Comparison of ENCODE assay signal across 8 mouse cellular contexts in the genomic region with DNA sequence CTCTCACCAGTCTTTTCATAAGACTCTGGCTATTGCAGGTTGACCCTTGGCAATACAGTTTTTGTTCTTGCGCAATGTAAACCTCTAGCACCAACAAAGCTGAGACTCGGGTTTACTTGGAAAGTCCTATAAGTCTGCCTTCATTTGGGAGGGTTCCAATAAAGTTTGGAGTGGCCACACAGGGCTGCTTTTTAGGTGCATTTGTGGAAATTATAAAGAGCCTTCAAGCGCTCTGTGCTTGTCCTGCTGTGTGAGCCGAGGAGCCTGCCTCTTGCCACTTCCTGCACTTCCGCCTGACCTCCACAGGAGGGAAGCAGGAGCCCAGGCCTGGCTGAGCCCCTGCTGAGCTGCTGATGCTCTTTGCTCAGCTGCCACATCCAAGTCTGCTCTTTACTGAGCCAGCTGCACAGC. TPM values are rescaled to one million over a fixed set of nuclear protein-coding genes. Genes with fewer than 3 reads are reported as not detected.
DNase-seq lines count a peak whose midpoint lies in the region; ATAC-seq and TF ChIP-seq lines count a peak whose summit lies in the region.

No protein-coding gene starts in this region.

- TF ChIP-seq CTCF in spleen, adult 2 months (IDR thresholded peaks at IDR 0.05; ENCODE audit: extremely low read depth, insufficient read depth, insufficient read length, insufficient replicate concordance), result peak; percentile 37; the same call in 1 of the 2 replicates
- peak; percentile 75 for TF ChIP-seq CTCF in brain, embryonic 14.5 days (IDR thresholded peaks at IDR 0.05; ENCODE audit: borderline replicate concordance, extremely low read depth, insufficient read depth, insufficient read length)
- TF ChIP-seq CTCF in heart, adult 2 months (IDR thresholded peaks at IDR 0.05), result peak; percentile 91
- TF ChIP-seq CTCF in lung, postnatal 0 days (IDR thresholded peaks at IDR 0.05), result peak; percentile 97

- no peak for DNase-seq in spleen, adult 2 months (ENCODE audit: low read depth in 1 of 2, low spot score in 2 of 2)
- DNase-seq in spleen, adult 18-20 months, result no peak
- peak; percentile 72 for DNase-seq in brain, embryonic 14.5 days (ENCODE audit: low read depth)
- peak; percentile 67 to 75 for DNase-seq in heart, adult 2 months
- peak; percentile 73 for DNase-seq in kidney, adult 9 months
- DNase-seq in lung, postnatal 0 days (ENCODE audit: low spot score), result peak; percentile 82
- peak; percentile 72 for DNase-seq in retina, postnatal 1 day
- no peak for DNase-seq in layer of hippocampus, adult 11-12 months (ENCODE audit: low spot score)

- H3K36me3 ChIP-seq in spleen, adult 2 months (ENCODE audit: control insufficient read depth, insufficient read depth, low read length), result peaks cover 2% of the 10 kb centered on the region
- no peaks in the 10 kb centered on the region for H3K36me3 ChIP-seq in heart, adult 2 months (ENCODE audit: control insufficient read depth, insufficient read depth, low read length)
- H3K36me3 ChIP-seq in lung, postnatal 0 days (ENCODE audit: insufficient read depth, low read length), result no peaks in the 10 kb centered on the region

- TF ChIP-seq EP300 in heart, adult 2 months (IDR thresholded peaks at IDR 0.05; ENCODE audit: insufficient read depth, low read depth, low read length), result peak; percentile 81
- TF ChIP-seq EP300 in lung, postnatal 0 days (IDR thresholded peaks at IDR 0.05), result no peak

- H3K27ac ChIP-seq in spleen, adult 2 months (ENCODE audit: insufficient read depth, low read length), result no peak overlapping the region
- no peak overlapping the region for H3K27ac ChIP-seq in heart, adult 2 months
- no peak overlapping the region for H3K27ac ChIP-seq in lung, postnatal 0 days (ENCODE audit: low read length)

- H3K9me3 ChIP-seq in lung, postnatal 0 days (ENCODE audit: low read length), result no peaks in the 10 kb centered on the region

- no peaks in the 10 kb centered on the region for H3K27me3 ChIP-seq in spleen, adult 2 months (ENCODE audit: control insufficient read depth, insufficient read depth, low read length)
- H3K27me3 ChIP-seq in heart, adult 2 months (ENCODE audit: control insufficient read depth, insufficient read depth, low read length), result no peaks in the 10 kb centered on the region
- H3K27me3 ChIP-seq in lung, postnatal 0 days (replicated peaks; ENCODE audit: insufficient read depth, low read length), result no peaks in the 10 kb centered on the region

- H3K4me1 ChIP-seq in spleen, adult 2 months (ENCODE audit: control insufficient read depth, insufficient read depth, insufficient read length), result no peaks in the 10 kb centered on the region
- H3K4me1 ChIP-seq in heart, adult 2 months (ENCODE audit: control insufficient read depth, insufficient read depth, low read length), result no peaks in the 10 kb centered on the region
- H3K4me1 ChIP-seq in lung, postnatal 0 days (ENCODE audit: insufficient read depth, low read depth, low read length), result no peaks in the 10 kb centered on the region

- WGBS in spleen, adult 2 months, result 38% methylated on average over 5 of the region's 5 CpGs
- 35% methylated on average over 5 of the region's 5 CpGs for WGBS in heart, adult 2 months
- WGBS in lung, postnatal 0 days, result 31% methylated on average over 5 of the region's 5 CpGs

- peak; percentile 84 for ATAC-seq in lung, postnatal 0 days

- no peak overlapping the region for H3K9ac ChIP-seq in heart, adult 2 months (ENCODE audit: low read depth, low read length)
- no peak overlapping the region for H3K9ac ChIP-seq in lung, postnatal 0 days (replicated peaks; ENCODE audit: low read depth)

- no peak overlapping the region for H3K4me2 ChIP-seq in lung, postnatal 0 days (replicated peaks; ENCODE audit: low read depth, low read length)

- no peaks in the 10 kb centered on the region for H3K79me2 ChIP-seq in heart, adult 2 months (replicated peaks; ENCODE audit: control insufficient read depth, insufficient read depth, low read length)

- no peak for TF ChIP-seq POLR2A in spleen, adult 2 months (IDR thresholded peaks at IDR 0.05; ENCODE audit: low read depth, low read length)
- TF ChIP-seq POLR2A in brain, embryonic 14.5 days (IDR thresholded peaks at IDR 0.05; ENCODE audit: borderline replicate concordance, extremely low read depth, insufficient read depth, insufficient read length, poor library complexity, severe bottlenecking), result no peak
- TF ChIP-seq POLR2A in heart, adult 2 months (IDR thresholded peaks at IDR 0.05; ENCODE audit: insufficient read depth, low read depth, low read length), result no peak

- intact Hi-C loops in heart, adult 2 months (cut with DNase I), result loop anchor here (2.0 kb wide), 1 partner anchor 36 kb away; no protein-coding TSS in a partner anchor

- no peak overlapping the region for H3K4me3 ChIP-seq in spleen, adult 2 months (ENCODE audit: extremely low read depth, insufficient read depth, insufficient read length)
- no peak overlapping the region for H3K4me3 ChIP-seq in heart, adult 2 months
- H3K4me3 ChIP-seq in lung, postnatal 0 days (ENCODE audit: low read depth, low read length), result no peak overlapping the region

RNA-seq across cellular contexts. Expression of a gene that starts 6.8 kb away (rescaled TPM):
- 8.5 and 12.1 TPM in 2 replicates for polyA plus RNA-seq in spleen, adult 2 months (2012; rRNA removed)
- 80.4 and 100 TPM in 2 replicates for polyA plus RNA-seq in brain, embryonic 14.5 days (2012; rRNA removed)
- 1 to 10 TPM; 1.3 to 1.8 TPM for total RNA-seq in heart, adult 2 months (2021)
- 5.9 and 8.0 TPM in 2 replicates for polyA plus RNA-seq in heart, adult 2 months (2012; rRNA removed)
- polyA plus RNA-seq in lung, postnatal 0 days (2015; fragmentation: Nextera tagmentation; extraction: Ambion mirVana), result 1.8 and 1.9 TPM in 2 replicates

RNA-seq across cellular contexts. Expression of a gene that starts 6.9 kb away (rescaled TPM):
- 8.5 and 10.0 TPM in 2 replicates for polyA plus RNA-seq in spleen, adult 2 months (2012; rRNA removed)
- 51.9 and 66.5 TPM in 2 replicates for polyA plus RNA-seq in brain, embryonic 14.5 days (2012; rRNA removed)
- 1 to 10 TPM; 9.0 TPM for total RNA-seq in heart, adult 2 months (2021)
- 11.8 and 12.6 TPM in 2 replicates for polyA plus RNA-seq in heart, adult 2 months (2012; rRNA removed)
- 37.5 and 48.2 TPM in 2 replicates for polyA plus RNA-seq in lung, postnatal 0 days (2015; fragmentation: Nextera tagmentation; extraction: Ambion mirVana)

RNA-seq across cellular contexts. Expression of a gene that starts 8.6 kb away (rescaled TPM):
- 0.63 and 1.6 TPM in 2 replicates for polyA plus RNA-seq in spleen, adult 2 months (2012; rRNA removed)
- 24.6 and 30.0 TPM in 2 replicates for polyA plus RNA-seq in brain, embryonic 14.5 days (2012; rRNA removed)
- total RNA-seq in heart, adult 2 months (2021), result 1 to 10 TPM; 2.0 to 2.2 TPM
- 3.6 and 4.8 TPM in 2 replicates for polyA plus RNA-seq in heart, adult 2 months (2012; rRNA removed)
- polyA plus RNA-seq in lung, postnatal 0 days (2015; fragmentation: Nextera tagmentation; extraction: Ambion mirVana), result 1.5 and 1.7 TPM in 2 replicates

RNA-seq across cellular contexts. Expression of a gene that starts 10.0 kb away (rescaled TPM):
- polyA plus RNA-seq in spleen, adult 2 months (2012; rRNA removed), result 0.09 and 0.19 TPM in 2 replicates
- 2.8 and 3.6 TPM in 2 replicates for polyA plus RNA-seq in brain, embryonic 14.5 days (2012; rRNA removed)
- total RNA-seq in heart, adult 2 months (2021), result under 1 TPM in 1 of 2 experiments, not detected in 1; 0.18 TPM
- polyA plus RNA-seq in heart, adult 2 months (2012; rRNA removed), result 0.41 and 0.84 TPM in 2 replicates
- polyA plus RNA-seq in lung, postnatal 0 days (2015; fragmentation: Nextera tagmentation; extraction: Ambion mirVana), result 0.54 and 0.81 TPM in 2 replicates

RNA-seq across cellular contexts. Expression of a gene that starts 31.3 kb away (rescaled TPM):
- polyA plus RNA-seq in spleen, adult 2 months (2012; rRNA removed), result 5.9 and 8.3 TPM in 2 replicates
- polyA plus RNA-seq in brain, embryonic 14.5 days (2012; rRNA removed), result 53.5 and 74.8 TPM in 2 replicates
- 10 to 100 TPM; 22.2 to 24.6 TPM for total RNA-seq in heart, adult 2 months (2021)
- 31.3 and 40.5 TPM in 2 replicates for polyA plus RNA-seq in heart, adult 2 months (2012; rRNA removed)
- 8.4 and 8.9 TPM in 2 replicates for polyA plus RNA-seq in lung, postnatal 0 days (2015; fragmentation: Nextera tagmentation; extraction: Ambion mirVana)

Comparison
In these comparisons a context has a peak if more than half of its experiments do, and no peak if none do; other contexts are left out.
1. DNase-seq: peak in brain, embryonic 14.5 days (single experiment), heart, adult 2 months (2 of 2), kidney, adult 9 months (single experiment), lung, postnatal 0 days (single experiment) and retina, postnatal 1 day (single experiment); none in spleen, adult 2 months (0 of 2), spleen, adult 18-20 months (0 of 2) and layer of hippocampus, adult 11-12 months (single experiment).
2. CTCF ChIP-seq: peak in every context shown above with its lines; median percentile 97 in lung, postnatal 0 days; 91 in heart, adult 2 months; 75 in brain, embryonic 14.5 days; 37 in spleen, adult 2 months.